Mouse (Mus musculus) spleen, adult 2 months (tissue): ENCODE data around the gene Gm45713. TPM values are rescaled to one million over a fixed set of nuclear protein-coding genes. Genes with fewer than 3 reads are reported as not detected.

Experiments
- DNase-seq, 2 experiments: peaks; one replicate each; pipeline versions ENCODE4 v3.0.0 to v3.0.0-alpha.2; 2012 to 2021; ENCODE audit warnings: low spot score in 2 of 2, low read depth in 1 of 2
- H3K27ac ChIP-seq: fragments of 200-500 bp; 2 replicates; pipeline ENCODE4 v1.5.1; 2012; ENCODE audit warnings: low read length, inconsistent platforms; ENCODE audit not compliant: insufficient read depth
- H3K27me3 ChIP-seq: fragments of 200-500 bp; 2 replicates; pipeline ENCODE4 v1.6.1; 2012; ENCODE audit warnings: mild to moderate bottlenecking, moderate library complexity, low read length, inconsistent platforms; ENCODE audit not compliant: control insufficient read depth, insufficient read depth
- H3K36me3 ChIP-seq: fragments of 200-500 bp; 2 replicates; pipeline ENCODE4 v1.6.1; 2012; ENCODE audit warnings: mild to moderate bottlenecking, low read length, inconsistent platforms; ENCODE audit not compliant: control insufficient read depth, insufficient read depth
- H3K4me1 ChIP-seq: fragments of 200-500 bp; 2 replicates; pipeline ENCODE4 v1.6.1; 2011; ENCODE audit warnings: inconsistent platforms; ENCODE audit not compliant: control insufficient read depth, insufficient read depth, insufficient read length
- H3K4me3 ChIP-seq: fragments of 200-500 bp; 2 replicates; pipeline ENCODE4 v1.5.1; 2011; ENCODE audit warnings: mild to moderate bottlenecking, inconsistent platforms; ENCODE audit not compliant: insufficient read depth, insufficient read length; ENCODE audit errors: extremely low read depth
- CTCF ChIP-seq: fragments of 200-500 bp; IDR thresholded peaks from 2 replicates; pipeline ENCODE4 v1.5.1; 2011; ENCODE audit warnings: mild to moderate bottlenecking, inconsistent platforms; ENCODE audit not compliant: insufficient read depth, insufficient read length, insufficient replicate concordance; ENCODE audit errors: extremely low read depth
- POLR2A ChIP-seq: fragments of 200-500 bp; IDR thresholded peaks from 2 replicates; pipeline ENCODE4 v1.6.1; 2011; ENCODE audit warnings: low read depth, low read length, inconsistent platforms
- WGBS: fragments of 180-500 bp; shearing (Covaris S2); methylation state at CpG from one replicate; pipeline ENCODE4 v1.1.7; 2018; 5-methylcytosine and 5-hydroxymethylcytosine counted together
- polyA plus RNA-seq: library from polyadenylated mRNA; depleted of rRNA; stranded (reverse); fragments of >200 nt; gene quantifications from 2 replicates; pipeline ENCODE4 v1.2.3, GENCODE M21; 2012

The Gm45713 gene
- polyA plus RNA-seq, 1 experiment = 0.70 TPM

DNA sequence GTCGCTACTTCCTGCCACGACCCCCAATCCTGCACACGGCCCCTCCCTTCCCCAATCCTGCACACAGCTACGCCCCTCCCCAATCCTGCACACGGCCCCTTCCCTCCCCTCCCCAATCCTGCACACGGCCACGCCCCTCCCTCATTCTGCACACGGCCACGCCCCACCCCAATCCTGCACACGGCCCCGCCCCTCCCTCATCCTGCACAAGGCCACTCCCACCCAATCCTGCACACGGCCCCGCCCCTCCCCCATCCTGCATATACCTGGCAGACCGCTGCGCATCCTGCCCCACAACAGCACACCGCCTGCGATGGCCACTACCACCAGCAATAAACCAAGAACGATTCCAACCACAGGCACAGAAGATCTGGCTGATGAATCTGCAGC is 42.5 kb downstream of the Gm45713 start:
- WGBS = 54% methylated on average over 18 of the region's 18 CpGs
- DNase-seq = no peak
- Histone ChIP-seq H3K4me1 (peaks cover 2% of the 10 kb centered on the region), H3K36me3 (no peaks in the 10 kb centered on the region; the same call in 1 of the 2 replicates), H3K27me3 (no peaks in the 10 kb centered on the region), H3K27ac (no peak overlapping the region), H3K4me3 (no peak overlapping the region)
- TF ChIP-seq CTCF (no peak), POLR2A (no peak)

DNA sequence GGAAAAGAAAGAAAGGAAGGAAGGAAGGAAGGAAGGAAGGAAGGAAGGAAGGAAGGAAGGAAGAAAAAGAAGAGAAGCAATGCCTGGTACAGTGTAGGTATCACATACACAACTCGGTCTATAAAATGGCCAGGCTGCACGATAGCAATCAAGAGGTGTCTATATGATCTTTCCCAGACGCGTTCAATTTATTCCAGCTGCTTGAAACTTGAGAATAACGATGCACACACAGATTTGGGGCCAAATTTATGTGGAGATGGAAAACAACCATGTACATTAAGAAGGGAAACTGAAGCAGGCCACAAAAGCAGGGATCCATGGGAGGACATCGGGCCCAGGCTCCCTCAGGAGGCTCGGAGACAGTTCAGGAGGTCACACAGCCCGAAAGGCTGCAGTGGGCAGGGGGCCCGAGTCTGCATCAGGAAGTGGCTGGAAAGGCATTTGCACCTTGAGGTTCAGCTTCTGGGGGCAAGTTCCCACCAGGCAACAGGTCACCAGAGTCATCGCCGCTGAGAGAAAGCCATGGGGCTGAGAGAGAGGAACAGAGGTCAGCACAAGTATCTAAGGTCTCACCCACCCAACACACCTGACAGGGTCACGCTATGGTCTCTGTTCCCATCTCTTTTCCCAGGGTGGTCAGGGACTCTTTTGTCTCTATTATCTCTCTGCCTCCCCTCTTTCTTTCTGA is 43.1 kb downstream of the Gm45713 start:
- Histone ChIP-seq H3K4me1 (peaks cover 2% of the 10 kb centered on the region), H3K27ac (no peak overlapping the region), H3K36me3 (no peaks in the 10 kb centered on the region; the same call in 1 of the 2 replicates), H3K27me3 (no peaks in the 10 kb centered on the region), H3K4me3 (no peak overlapping the region)
- no peak for DNase-seq
- TF ChIP-seq POLR2A (no peak), CTCF (no peak)
- WGBS = 80% methylated on average over 12 of the region's 12 CpGs

DNA sequence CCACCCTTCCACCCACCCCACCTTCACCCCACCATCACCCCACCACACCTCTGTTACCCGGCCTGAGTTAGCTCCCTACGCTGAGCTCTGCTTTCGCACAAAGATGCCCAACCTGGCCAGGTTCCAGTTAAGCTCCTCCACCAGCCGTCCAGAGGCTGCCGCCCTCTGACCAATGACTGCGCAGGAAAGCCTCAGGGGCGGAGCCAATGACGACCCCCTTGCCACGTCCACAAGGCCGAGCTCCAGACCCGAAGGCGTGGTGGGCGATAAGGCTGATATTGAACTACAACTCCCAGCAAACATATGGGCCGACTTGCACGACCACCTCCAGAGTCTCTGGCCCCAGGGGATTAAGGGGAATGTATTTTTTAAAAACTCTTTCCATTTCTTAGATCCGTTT is 44.0 kb downstream of the Gm45713 start, which contains the start of gene Rcn3:
Gene Rcn3, minus strand, starts transcription at position 174 of the 400 bp plus-strand sequence.
- DNase-seq = no peak
- TF ChIP-seq POLR2A (no peak), CTCF (no peak)
- WGBS = 2% methylated on average over 16 of the region's 16 CpGs
- Histone ChIP-seq H3K4me3 (peak within 1 kb of the TSS; percentile 38; the same call in 1 of the 2 replicates), H3K27me3 (no peaks in the 10 kb centered on the region), H3K27ac (peak within 1 kb of the TSS; percentile 23), H3K36me3 (no peaks in the 10 kb centered on the region; the same call in 1 of the 2 replicates), H3K4me1 (peaks cover 2% of the 10 kb centered on the region)

DNA sequence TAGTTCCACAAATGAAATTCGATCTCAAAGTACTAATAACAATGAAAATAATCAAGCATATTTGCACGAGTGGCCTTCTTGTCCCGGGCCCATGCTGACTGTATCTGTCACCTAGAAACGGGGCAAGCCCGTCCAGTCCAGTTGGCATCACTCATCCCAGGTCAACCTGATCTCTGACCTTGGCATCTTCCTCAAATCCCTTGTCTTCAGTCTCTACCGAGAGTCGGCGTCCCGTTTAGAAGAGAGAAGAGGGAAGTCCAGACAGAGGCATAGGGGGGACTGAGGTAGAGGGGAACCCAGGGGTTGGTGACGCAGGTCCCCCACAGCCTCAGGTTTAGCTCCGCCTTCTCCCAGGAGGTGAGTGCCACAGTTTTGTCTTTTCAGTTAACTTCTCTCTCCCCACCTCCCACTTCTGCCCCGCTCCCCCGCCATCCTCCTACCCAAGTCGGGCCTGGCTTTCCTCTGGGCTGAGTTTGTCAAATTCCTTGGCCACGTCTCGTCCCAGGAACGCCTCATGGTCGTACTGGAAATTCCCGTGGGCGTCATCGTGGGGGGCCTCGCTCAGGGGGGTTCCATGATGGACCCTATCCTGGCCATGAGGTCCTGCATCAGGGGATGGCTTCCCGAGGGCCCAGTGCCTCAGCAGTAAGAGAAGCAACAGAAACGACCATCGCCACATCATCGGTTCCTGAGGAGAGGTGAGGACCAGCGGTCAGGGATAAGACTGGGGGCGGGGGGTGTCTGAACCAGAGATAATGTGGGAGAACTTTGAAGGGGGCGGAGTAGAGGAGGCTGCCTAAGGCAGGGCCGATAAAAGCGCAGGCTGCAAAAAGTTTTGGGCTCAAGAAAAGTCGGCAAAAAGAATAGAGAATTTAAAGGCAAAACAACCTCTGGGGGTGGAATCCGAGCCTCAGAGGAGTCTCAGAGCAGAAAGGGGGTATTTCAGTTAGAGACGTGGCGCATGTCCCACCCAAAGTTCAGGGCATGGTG is 44.7 kb downstream of the Gm45713 start:
- H3K4me3 ChIP-seq = peak overlapping the region; percentile 38; the same call in 1 of the 2 replicates
- TF ChIP-seq POLR2A = no peak
- no peak for TF ChIP-seq CTCF
- no peaks in the 10 kb centered on the region for H3K27me3 ChIP-seq
- H3K36me3 ChIP-seq = no peaks in the 10 kb centered on the region; the same call in 1 of the 2 replicates
- peaks cover 2% of the 10 kb centered on the region for H3K4me1 ChIP-seq
- peak overlapping the region; percentile 23 for H3K27ac ChIP-seq
- 12% methylated on average over 35 of the region's 35 CpGs for WGBS
- no peak for DNase-seq

DNA sequence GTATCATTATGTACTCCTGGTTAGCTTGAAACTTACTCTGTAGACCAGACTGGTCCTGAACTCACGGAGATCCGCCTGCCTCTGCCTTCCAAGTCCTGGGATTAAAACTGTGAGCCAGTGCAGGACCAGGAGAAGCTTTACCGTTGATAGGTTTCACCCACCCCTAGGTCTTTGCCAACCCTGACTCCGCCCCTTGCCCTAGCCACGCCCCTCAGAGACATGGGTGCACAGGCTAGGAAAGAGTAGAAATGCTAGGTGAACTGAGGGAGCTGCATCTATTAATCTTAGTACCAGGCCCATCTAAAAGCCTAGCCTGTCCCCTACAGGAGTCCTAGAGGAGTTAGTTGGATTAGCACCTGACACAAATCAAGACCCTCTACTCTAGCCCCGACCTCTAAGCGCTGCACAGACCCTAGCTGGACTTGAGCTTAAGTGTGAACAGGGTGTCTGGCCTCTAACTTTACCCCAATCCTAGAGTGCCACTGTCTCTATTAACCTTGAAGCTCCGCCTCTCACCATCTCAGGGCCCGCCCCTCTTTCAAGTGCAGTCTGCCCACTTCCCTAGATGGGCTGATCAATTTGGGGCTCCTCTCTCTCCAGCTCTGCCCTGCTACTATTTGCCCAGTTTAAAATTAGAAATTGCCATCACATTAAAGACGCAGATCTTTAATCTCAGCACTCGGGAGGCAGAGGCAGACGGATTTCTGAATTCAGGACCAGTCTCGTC is 45.6 kb downstream of the Gm45713 start:
- WGBS = 63% methylated on average over 13 of the region's 13 CpGs
- H3K36me3 ChIP-seq = no peaks in the 10 kb centered on the region
- TF ChIP-seq CTCF (no peak), POLR2A (no peak)
- H3K27ac ChIP-seq = 0 out of 2 replicates have a peak overlapping the region, but pooled peaks have one; percentile 6
- H3K4me1 ChIP-seq = peaks cover 2% of the 10 kb centered on the region
- H3K4me3 ChIP-seq = no peak overlapping the region
- no peaks in the 10 kb centered on the region for H3K27me3 ChIP-seq
- no peak for DNase-seq

DNA sequence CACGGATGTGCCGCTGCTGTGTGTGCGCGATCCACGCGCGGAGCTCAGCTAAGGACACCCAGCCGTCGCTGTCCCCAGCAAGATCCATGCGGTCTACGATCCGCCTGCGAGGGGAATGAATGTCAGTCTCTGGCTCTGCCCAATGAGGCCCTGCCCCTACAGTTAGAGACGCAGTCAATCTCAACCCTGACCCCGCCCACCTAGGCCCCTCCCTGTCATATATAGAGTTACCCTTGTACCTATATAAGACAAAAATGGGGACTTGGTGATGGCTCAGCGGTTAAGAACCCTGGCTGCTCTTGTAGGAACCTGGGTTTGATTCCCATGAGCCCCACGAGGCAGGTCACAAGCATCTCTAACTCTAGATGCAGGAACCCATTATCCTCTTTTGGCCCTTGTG is 47.4 kb downstream of the Gm45713 start:
- WGBS = 95% methylated on average over 17 of the region's 17 CpGs
- H3K4me1 ChIP-seq = peaks cover 4% of the 10 kb centered on the region
- H3K27ac ChIP-seq = no peak overlapping the region
- no peaks in the 10 kb centered on the region for H3K36me3 ChIP-seq
- no peak for DNase-seq
- no peaks in the 10 kb centered on the region for H3K27me3 ChIP-seq
- no peak overlapping the region for H3K4me3 ChIP-seq
- no peak for TF ChIP-seq CTCF
- TF ChIP-seq POLR2A = no peak
